Mouse (Mus musculus): Measurements from ENCODE around the gene Siglece. TPM values are rescaled to one million over a fixed set of nuclear protein-coding genes. Genes with fewer than 3 reads are reported as not detected.

The Siglece gene
- polyA plus RNA-seq, 1 experiment from 2014 or later = 1.6 TPM

DNA sequence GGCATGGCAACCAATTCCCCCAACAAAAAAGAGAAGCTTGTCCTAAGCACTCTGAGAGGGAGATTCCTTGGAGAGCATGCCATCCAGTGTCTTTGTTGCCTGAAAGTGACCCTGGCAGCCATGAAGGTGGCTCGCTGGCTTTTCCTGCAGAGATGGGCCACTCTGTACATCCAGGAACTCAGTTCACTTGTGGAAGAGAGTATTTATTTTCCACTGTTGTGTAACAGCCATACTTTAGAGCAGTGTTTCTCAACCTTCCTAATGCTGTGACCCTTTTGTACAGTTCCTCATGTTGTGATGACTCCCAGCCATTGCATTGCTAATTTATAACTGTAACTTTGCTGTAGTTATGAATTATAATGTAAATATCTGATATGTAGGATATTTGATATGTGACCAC, 22.8 kb downstream of the Siglece start:
- no peaks in the 10 kb centered on the region for H3K36me3 ChIP-seq (ENCODE audit: control insufficient read depth, insufficient read depth, low read length)
- H3K9ac ChIP-seq (ENCODE audit: low read depth, low read length) = no peak overlapping the region
- H3K4me3 ChIP-seq (ENCODE audit: low read length) = no peak overlapping the region
- H3K27ac ChIP-seq (ENCODE audit: low read length) = no peak overlapping the region
- no peak for ATAC-seq
- H3K27me3 ChIP-seq (replicated peaks; ENCODE audit: control insufficient read depth, insufficient read depth, low read length) = no peaks in the 10 kb centered on the region
- H3K4me2 ChIP-seq (ENCODE audit: low read depth, low read length) = no peak overlapping the region
- H3K4me1 ChIP-seq (ENCODE audit: control insufficient read depth, insufficient read depth, low read length) = peaks cover 6% of the 10 kb centered on the region; the same call in 1 of the 2 replicates
- H3K9me3 ChIP-seq (ENCODE audit: control insufficient read depth, low read length) = no peaks in the 10 kb centered on the region
- 84% methylated on average over 1 of the region's 1 CpGs for WGBS

- peak; percentile 10; the same call in 1 of the 2 replicates for ATAC-seq
- Histone ChIP-seq H3K9me3 (ENCODE audit: control insufficient read depth, low read length) (no peaks in the 10 kb centered on the region), H3K4me2 (ENCODE audit: low read depth, low read length) (no peak overlapping the region), H3K9ac (ENCODE audit: low read depth, low read length) (no peak overlapping the region), H3K4me1 (ENCODE audit: control insufficient read depth, insufficient read depth, low read length) (peaks cover 6% of the 10 kb centered on the region; the same call in 1 of the 2 replicates), H3K4me3 (ENCODE audit: low read length) (no peak overlapping the region), H3K27ac (ENCODE audit: low read length) (no peak overlapping the region), H3K36me3 (ENCODE audit: control insufficient read depth, insufficient read depth, low read length) (no peaks in the 10 kb centered on the region), H3K27me3 (replicated peaks; ENCODE audit: control insufficient read depth, insufficient read depth, low read length) (no peaks in the 10 kb centered on the region)
- WGBS = 73% methylated on average over 2 of the region's 2 CpGs
These were observed 23.8 kb downstream of the Siglece start for GRCm38 (mm10) chr7:43636194-43636593.

GRCm38 (mm10) chr7:43634500-43634899, 25.5 kb downstream of the Siglece start, which contains the start of gene Ceacam18:
Ceacam18 (plus strand) TSS chr7:43634707.
- peak within 1 kb of the TSS; percentile 49; the same call in 1 of the 2 replicates for H3K27ac ChIP-seq (ENCODE audit: low read length)
- 43% methylated on average over 6 of the region's 6 CpGs for whole genome bisulfite sequencing

DNA sequence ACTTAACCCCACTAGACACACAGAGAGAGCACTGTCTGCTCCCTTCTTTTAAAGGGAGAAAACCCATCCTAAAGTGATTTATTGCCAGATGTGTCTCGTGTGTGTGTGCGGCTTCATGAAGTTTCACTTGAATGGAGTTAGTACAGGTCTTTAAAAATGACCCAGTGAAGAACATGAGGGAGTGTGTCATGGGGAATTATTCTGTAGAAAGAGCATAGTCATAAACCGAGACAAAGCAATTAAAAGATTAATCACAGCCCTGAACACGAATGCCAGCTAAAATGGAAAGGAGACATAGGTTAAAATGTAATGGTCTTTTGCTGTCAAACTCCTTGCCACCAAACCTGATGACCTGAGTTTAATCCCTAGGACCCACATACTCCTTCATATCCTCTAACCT, 26.0 kb downstream of the Siglece start:
- Histone ChIP-seq H3K4me1 (ENCODE audit: control insufficient read depth, insufficient read depth, low read length) (peaks cover 6% of the 10 kb centered on the region; the same call in 1 of the 2 replicates), H3K9ac (ENCODE audit: low read depth, low read length) (no peak overlapping the region), H3K27me3 (replicated peaks; ENCODE audit: control insufficient read depth, insufficient read depth, low read length) (no peaks in the 10 kb centered on the region), H3K4me2 (ENCODE audit: low read depth, low read length) (no peak overlapping the region), H3K27ac (ENCODE audit: low read length) (no peak overlapping the region), H3K9me3 (ENCODE audit: control insufficient read depth, low read length) (no peaks in the 10 kb centered on the region), H3K36me3 (ENCODE audit: control insufficient read depth, insufficient read depth, low read length) (no peaks in the 10 kb centered on the region), H3K4me3 (ENCODE audit: low read length) (no peak overlapping the region)
- 45% methylated on average over 4 of the region's 4 CpGs for WGBS
- peak; percentile 62 for ATAC-seq

More at GRCm38 (mm10) chr7:43634500-43634899, 25.5 kb downstream of the Siglece start, which contains the start of gene Ceacam18:
- Histone ChIP-seq H3K4me1 (ENCODE audit: control insufficient read depth, insufficient read depth, low read length) (peaks cover 6% of the 10 kb centered on the region; the same call in 1 of the 2 replicates), H3K4me2 (ENCODE audit: low read depth, low read length) (0 out of 2 replicates have a peak within 1 kb of the TSS, but pooled peaks have one; percentile 15), H3K36me3 (ENCODE audit: control insufficient read depth, insufficient read depth, low read length) (no peaks in the 10 kb centered on the region), H3K9me3 (ENCODE audit: control insufficient read depth, low read length) (no peaks in the 10 kb centered on the region), H3K9ac (ENCODE audit: low read depth, low read length) (no peak within 1 kb of the TSS), H3K4me3 (ENCODE audit: low read length) (peak within 1 kb of the TSS; percentile 25; the same call in 1 of the 2 replicates), H3K27me3 (replicated peaks; ENCODE audit: control insufficient read depth, insufficient read depth, low read length) (no peaks in the 10 kb centered on the region)
- peak; percentile 97 for ATAC-seq

GRCm38 (mm10) chr7:43625794-43626422, 34.1 kb downstream of the Siglece start:
- Histone ChIP-seq H3K4me2 (ENCODE audit: low read depth, low read length) (no peak overlapping the region), H3K9ac (ENCODE audit: low read depth, low read length) (no peak overlapping the region), H3K27ac (ENCODE audit: low read length) (no peak overlapping the region), H3K4me3 (ENCODE audit: low read length) (no peak overlapping the region), H3K36me3 (ENCODE audit: control insufficient read depth, insufficient read depth, low read length) (no peaks in the 10 kb centered on the region), H3K9me3 (ENCODE audit: control insufficient read depth, low read length) (no peaks in the 10 kb centered on the region), H3K27me3 (replicated peaks; ENCODE audit: control insufficient read depth, insufficient read depth, low read length) (no peaks in the 10 kb centered on the region), H3K4me1 (ENCODE audit: control insufficient read depth, insufficient read depth, low read length) (no peaks in the 10 kb centered on the region)
- 79% methylated on average over 8 of the region's 8 CpGs for WGBS
- no peak for ATAC-seq

- Histone ChIP-seq H3K4me3 (ENCODE audit: low read length) (no peak overlapping the region), H3K36me3 (ENCODE audit: control insufficient read depth, insufficient read depth, low read length) (no peaks in the 10 kb centered on the region), H3K4me1 (ENCODE audit: control insufficient read depth, insufficient read depth, low read length) (no peaks in the 10 kb centered on the region), H3K27ac (ENCODE audit: low read length) (no peak overlapping the region), H3K9ac (ENCODE audit: low read depth, low read length) (no peak overlapping the region), H3K27me3 (replicated peaks; ENCODE audit: control insufficient read depth, insufficient read depth, low read length) (no peaks in the 10 kb centered on the region), H3K9me3 (ENCODE audit: control insufficient read depth, low read length) (no peaks in the 10 kb centered on the region), H3K4me2 (ENCODE audit: low read depth, low read length) (no peak overlapping the region)
- ATAC-seq = no peak
- 67% methylated on average over 2 of the region's 3 CpGs for WGBS
These were observed 34.9 kb downstream of the Siglece start for GRCm38 (mm10) chr7:43625065-43625464.

DNA sequence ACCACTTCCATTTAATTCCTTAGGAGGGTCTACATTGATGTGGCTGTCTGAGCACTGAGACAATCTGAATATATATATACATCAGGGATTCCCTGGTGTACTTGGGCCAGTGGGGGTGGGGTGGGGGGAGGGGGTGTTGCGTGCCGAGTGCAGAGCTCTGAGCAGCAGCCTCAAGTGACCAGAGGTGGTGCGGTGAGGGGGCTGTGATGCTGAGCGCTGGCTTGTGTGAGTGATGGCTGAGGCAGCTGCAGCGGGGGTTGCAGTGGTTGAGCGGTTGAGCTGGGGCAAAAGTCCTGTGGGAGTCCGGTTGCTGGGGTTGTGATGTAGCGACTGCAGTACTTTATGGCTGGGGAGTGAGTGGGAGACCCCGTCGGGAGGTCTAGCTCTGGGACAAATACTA, 36.1 kb downstream of the Siglece start:
- H3K4me1 ChIP-seq (ENCODE audit: control insufficient read depth, insufficient read depth, low read length) = no peaks in the 10 kb centered on the region
- no peak overlapping the region for H3K4me2 ChIP-seq (ENCODE audit: low read depth, low read length)
- no peak overlapping the region for H3K4me3 ChIP-seq (ENCODE audit: low read length)
- H3K27me3 ChIP-seq (replicated peaks; ENCODE audit: control insufficient read depth, insufficient read depth, low read length) = no peaks in the 10 kb centered on the region
- H3K27ac ChIP-seq (ENCODE audit: low read length) = no peak overlapping the region
- no peak for ATAC-seq
- WGBS = 23% methylated on average over 10 of the region's 10 CpGs
- H3K9ac ChIP-seq (ENCODE audit: low read depth, low read length) = no peak overlapping the region
- no peaks in the 10 kb centered on the region for H3K36me3 ChIP-seq (ENCODE audit: control insufficient read depth, insufficient read depth, low read length)
- H3K9me3 ChIP-seq (ENCODE audit: control insufficient read depth, low read length) = no peaks in the 10 kb centered on the region

DNA sequence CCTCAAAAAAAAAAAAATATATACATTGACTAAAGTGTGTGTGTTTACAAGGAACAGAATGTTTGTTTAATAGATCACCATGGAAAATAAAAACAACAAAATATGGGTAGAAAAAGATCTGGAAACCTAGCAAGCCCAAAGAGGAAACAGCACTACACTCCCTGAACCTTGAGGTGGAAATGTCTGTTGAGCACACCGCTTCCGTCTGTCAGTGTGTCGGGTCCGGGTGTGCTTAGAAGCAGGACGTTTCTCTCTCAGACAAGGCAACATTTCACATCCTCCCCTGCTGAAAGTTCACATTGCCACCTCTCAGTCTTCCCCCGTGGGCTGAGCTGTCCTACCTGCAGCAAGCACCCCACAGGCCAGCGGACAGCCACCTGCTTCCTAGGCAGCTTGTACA, 37.0 kb downstream of the Siglece start:
- no peak overlapping the region for H3K9ac ChIP-seq (ENCODE audit: low read depth, low read length)
- no peaks in the 10 kb centered on the region for H3K27me3 ChIP-seq (replicated peaks; ENCODE audit: control insufficient read depth, insufficient read depth, low read length)
- no peaks in the 10 kb centered on the region for H3K9me3 ChIP-seq (ENCODE audit: control insufficient read depth, low read length)
- 81% methylated on average over 7 of the region's 7 CpGs for WGBS
- ATAC-seq = no peak
- H3K4me3 ChIP-seq (ENCODE audit: low read length) = no peak overlapping the region
- no peaks in the 10 kb centered on the region for H3K36me3 ChIP-seq (ENCODE audit: control insufficient read depth, insufficient read depth, low read length)
- no peaks in the 10 kb centered on the region for H3K4me1 ChIP-seq (ENCODE audit: control insufficient read depth, insufficient read depth, low read length)
- no peak overlapping the region for H3K27ac ChIP-seq (ENCODE audit: low read length)
- H3K4me2 ChIP-seq (ENCODE audit: low read depth, low read length) = no peak overlapping the region

- WGBS = 90% methylated on average over 14 of the region's 14 CpGs
- no peaks in the 10 kb centered on the region for H3K36me3 ChIP-seq (ENCODE audit: control insufficient read depth, insufficient read depth, low read length)
These were observed 46.0 kb downstream of the Siglece start for GRCm38 (mm10) chr7:43613816-43614551.

More at GRCm38 (mm10) chr7:43613816-43614551, 46.0 kb downstream of the Siglece start:
- no peaks in the 10 kb centered on the region for H3K27me3 ChIP-seq (replicated peaks; ENCODE audit: control insufficient read depth, insufficient read depth, low read length)
- H3K4me3 ChIP-seq (ENCODE audit: low read length) = no peak overlapping the region
- H3K4me2 ChIP-seq (ENCODE audit: low read depth, low read length) = no peak overlapping the region
- no peaks in the 10 kb centered on the region for H3K4me1 ChIP-seq (ENCODE audit: control insufficient read depth, insufficient read depth, low read length)
- no peaks in the 10 kb centered on the region for H3K9me3 ChIP-seq (ENCODE audit: control insufficient read depth, low read length)
- no peak for ATAC-seq
- no peak overlapping the region for H3K9ac ChIP-seq (ENCODE audit: low read depth, low read length)
- H3K27ac ChIP-seq (ENCODE audit: low read length) = no peak overlapping the region

All from intestine, embryonic 16.5 days (tissue).